7 mouse cellular contexts compared by ENCODE assay signal in genomic region chr15:3271216-3271615, GRCm38 (mm10). TPM values are rescaled to one million over a fixed set of nuclear protein-coding genes. Genes with fewer than 3 reads are reported as not detected.
DNase-seq lines count a peak whose midpoint lies in the region; ATAC-seq and TF ChIP-seq lines count a peak whose summit lies in the region.

No protein-coding gene starts in this region.

- peak overlapping the region; percentile 65 for H3K4me2 ChIP-seq in heart, embryonic 14.5 days (ENCODE audit: low read length)

- H3K9ac ChIP-seq in ES-E14 (ENCODE audit: insufficient read depth, low read depth, low read length, poor library complexity, severe bottlenecking) = no peak overlapping the region
- peak overlapping the region; percentile 73 for H3K9ac ChIP-seq in heart, embryonic 14.5 days (ENCODE audit: low read length)

- H3K27me3 ChIP-seq in heart, embryonic 14.5 days (ENCODE audit: control insufficient read depth, insufficient read depth, low read length) = no peaks in the 10 kb centered on the region

- H3K4me1 ChIP-seq in ES-E14 (ENCODE audit: control insufficient read depth in 2 of 2, insufficient read depth in 2 of 2, low read length in 2 of 2, poor library complexity in 1 of 2) = peaks cover 0 to 12% of the 10 kb centered on the region in 2 experiments; a peak in 2 of 4 replicates
- H3K4me1 ChIP-seq in heart, embryonic 14.5 days (ENCODE audit: control insufficient read depth in 2 of 2, insufficient read depth in 2 of 2, low read length in 2 of 2) = peaks cover 2 to 6% of the 10 kb centered on the region in 2 experiments; a peak in 1 of 4 replicates

- H3K27ac ChIP-seq in ES-E14 (ENCODE audit: insufficient read depth, low read depth, low read length, poor library complexity, severe bottlenecking) = no peak overlapping the region
- H3K27ac ChIP-seq in heart, embryonic 14.5 days (replicated peaks in 1 of 2; ENCODE audit: control insufficient read depth in 1 of 2, insufficient read depth in 1 of 2, low read depth in 2 of 2, low read length in 2 of 2) = peak overlapping the region; percentile 53 to 82; a peak in 1 of 4 replicates

- 17% methylated on average over 6 of the region's 6 CpGs for WGBS in heart, embryonic 14.5 days

- H3K4me3 ChIP-seq in ES-E14 (ENCODE audit: insufficient read depth in 1 of 2, low read depth in 1 of 2, low read length in 2 of 2, poor library complexity in 1 of 2, severe bottlenecking in 1 of 2) = peak overlapping the region in 1 of 2 experiments; percentile 57; a peak in 1 of 4 replicates
- H3K4me3 ChIP-seq in heart, embryonic 14.5 days (ENCODE audit: control insufficient read depth in 1 of 2, insufficient read depth in 1 of 2, low read depth in 1 of 2, low read length in 2 of 2) = peak overlapping the region; percentile 43 to 60

- no peaks in the 10 kb centered on the region for H3K36me3 ChIP-seq in ES-E14 (ENCODE audit: control insufficient read depth, insufficient read depth, low read length, poor library complexity, severe bottlenecking)
- peaks cover 17% of the 10 kb centered on the region for H3K36me3 ChIP-seq in heart, embryonic 14.5 days (ENCODE audit: control insufficient read depth, insufficient read depth, low read length)

- ATAC-seq in CD4-positive, CD25-positive, alpha-beta regulatory T cell, adult 4 months = peak; percentile 15
- peak; percentile 72 for ATAC-seq in heart, embryonic 14.5 days (ENCODE audit: insufficient number of reproducible peaks, insufficient read depth, low FRiP score, low read depth)

- no peak for DNase-seq in ES-E14 (ENCODE audit: low read depth, low spot score)
- DNase-seq in kidney, postnatal 14 days = peak; percentile 36
- DNase-seq in mesoderm, embryonic 11.5 days (ENCODE audit: low read depth, low spot score) = peak; percentile 9
- DNase-seq in left cerebral cortex, adult 8-10 months (ENCODE audit: low spot score in 2 of 2) = no peak
- DNase-seq in urinary bladder, postnatal 14 days (ENCODE audit: low spot score) = no peak

- H3K9me3 ChIP-seq in ES-E14 (ENCODE audit: control insufficient read depth, insufficient read depth, low read depth, low read length) = no peaks in the 10 kb centered on the region
- H3K9me3 ChIP-seq in heart, embryonic 14.5 days (ENCODE audit: control insufficient read depth, low read length) = no peaks in the 10 kb centered on the region

- in situ Hi-C loops in ES-E14 (cut with MboI; ENCODE audit: low sequenced_read_pairs in 2 of 2, unreplicated experiment in 2 of 2) = no loop called here

TF ChIP-seq in ES-E14, 5 proteins besides CTCF, POLR2A, EP300 and RAD21:
- TF ChIP-seq ZC3H11A (IDR thresholded peaks at IDR 0.05; ENCODE audit: borderline replicate concordance, low read depth, low read length) = no peak
- 0 out of 2 replicates have a peak, but pooled peaks have one; percentile 43 for TF ChIP-seq ZNF384 (IDR thresholded peaks at IDR 0.05; ENCODE audit: low read depth, low read length)
- no peak for TF ChIP-seq HCFC1 (IDR thresholded peaks at IDR 0.05; ENCODE audit: borderline replicate concordance, insufficient read depth, low read length)
- TF ChIP-seq MAFK (IDR thresholded peaks at IDR 0.05; ENCODE audit: insufficient read depth, low read depth, low read length) = no peak

RNA-seq across cellular contexts. Expression of gene Selenop, which starts 2.9 kb away (rescaled TPM):
- 100 to 1,000 TPM; 163 to 171 TPM for polyA plus RNA-seq in CD4-positive, CD25-positive, alpha-beta regulatory T cell, adult 4 months (2017; shearing (Covaris generic))
- total RNA-seq in ES-E14 (2012; rRNA removed) = 16.5 and 21.0 TPM in 2 replicates
- 178 and 180 TPM in 2 replicates for polyA plus RNA-seq in heart, embryonic 14.5 days (2014; fragmentation: Nextera tagmentation; extraction: Ambion mirVana)
- 100 to 1,000 TPM; 283 to 318 (median 295) TPM for total RNA-seq in left cerebral cortex, adult 8-10 months (2022)

RNA-seq across cellular contexts. Expression of gene Ccdc152, which starts 32.1 kb away (rescaled TPM):
- polyA plus RNA-seq in CD4-positive, CD25-positive, alpha-beta regulatory T cell, adult 4 months (2017; shearing (Covaris generic)) = 1 to 10 TPM in 1 of 2 experiments, under 1 TPM in 1; 0.89 to 1.4 TPM
- total RNA-seq in ES-E14 (2012; rRNA removed) = 0.74 and 0.76 TPM in 2 replicates
- polyA plus RNA-seq in heart, embryonic 14.5 days (2014; fragmentation: Nextera tagmentation; extraction: Ambion mirVana) = 0.18 and 0.35 TPM in 2 replicates
- total RNA-seq in left cerebral cortex, adult 8-10 months (2022) = not detected

Comparison
In these comparisons a context has a peak if more than half of its experiments do, and no peak if none do; other contexts are left out.
1. DNase-seq: peak in kidney, postnatal 14 days (single experiment) and mesoderm, embryonic 11.5 days (single experiment); none in ES-E14 (single experiment), left cerebral cortex, adult 8-10 months (0 of 2) and urinary bladder, postnatal 14 days (single experiment).
2. RNA of gene Selenop, which starts 2.9 kb away (total RNA-seq): 283 to 318 TPM in left cerebral cortex, adult 8-10 months; 16.5 to 21.0 TPM in ES-E14; every median in the first group is over 10 times any median in the second.